Mouse (Mus musculus) bone marrow macrophage, adult 2 months (primary cell): ENCODE data around the gene Pik3r1. TPM values are rescaled to one million over a fixed set of nuclear protein-coding genes. Genes with fewer than 3 reads are reported as not detected.
A peak's percentile ranks its signal among the peaks of the same experiment; 100 is the strongest.

Experiments used
- H3K27ac ChIP-seq: 2 replicates; pipeline ENCODE4 v1.5.1; 2012; ENCODE audit warnings: low read depth, low read length; ENCODE audit not compliant: insufficient read depth
- H3K4me1 ChIP-seq: 2 replicates; pipeline ENCODE4 v1.6.1; 2012; ENCODE audit warnings: low read length; ENCODE audit not compliant: control insufficient read depth, insufficient read depth
- H3K4me3 ChIP-seq: 2 replicates; pipeline ENCODE4 v1.5.1; 2012; ENCODE audit warnings: mild to moderate bottlenecking, low read length, moderate library complexity; ENCODE audit not compliant: insufficient read depth
- CTCF ChIP-seq: IDR thresholded peaks from 2 replicates; pipeline ENCODE4 v1.5.1; 2012; ENCODE audit warnings: low read depth, mild to moderate bottlenecking, low read length, moderate library complexity
- POLR2A ChIP-seq: IDR thresholded peaks from 2 replicates; pipeline ENCODE4 v1.6.1; 2012; ENCODE audit warnings: mild to moderate bottlenecking, low read depth, low read length, borderline replicate concordance
- polyA plus RNA-seq: library from polyadenylated mRNA; stranded (reverse); fragments of >200 nt; gene quantifications from 2 replicates; pipeline ENCODE4 v1.2.4, GENCODE M21; 2012; ENCODE audit not compliant: missing spikeins, insufficient read depth, insufficient read length

The Pik3r1 gene
- polyA plus RNA-seq, 1 experiment, result 52.5 TPM

GRCm38 (mm10) chr13:101757801-101758422, 10.1 kb downstream of the Pik3r1 start:
- no peak for TF ChIP-seq POLR2A
- TF ChIP-seq CTCF, result no peak
- peaks cover 30% of the 10 kb centered on the region for H3K4me1 ChIP-seq
- H3K4me3 ChIP-seq, result no peak overlapping the region
- H3K27ac ChIP-seq, result no peak overlapping the region

GRCm38 (mm10) chr13:101755228-101755627, 12.8 kb downstream of the Pik3r1 start:
- H3K27ac ChIP-seq, result no peak overlapping the region
- TF ChIP-seq CTCF, result no peak
- no peak for TF ChIP-seq POLR2A
- H3K4me1 ChIP-seq, result peaks cover 18% of the 10 kb centered on the region
- no peak overlapping the region for H3K4me3 ChIP-seq

DNA sequence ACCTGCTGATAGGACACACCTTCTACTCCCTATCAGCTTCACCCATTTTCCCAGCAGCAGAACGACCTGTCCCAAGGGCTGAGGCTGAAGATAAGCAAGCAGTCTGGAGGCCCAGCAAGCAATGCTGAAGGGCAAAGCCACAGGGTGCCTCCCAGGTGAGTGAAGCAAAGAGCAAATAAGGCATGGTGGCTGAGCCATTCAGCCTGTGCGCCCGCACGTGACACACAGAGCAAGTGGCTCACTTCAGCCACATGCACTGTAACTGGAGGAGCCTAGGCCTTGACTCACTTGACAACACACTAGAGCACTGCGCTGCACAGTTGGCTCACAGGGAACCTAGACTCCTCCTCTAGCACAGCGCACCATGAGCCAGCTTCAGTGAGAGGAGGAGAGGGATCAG, 14.4 kb downstream of the Pik3r1 start:
- no peak for TF ChIP-seq POLR2A
- no peak for TF ChIP-seq CTCF
- Histone ChIP-seq H3K4me3 (no peak overlapping the region), H3K4me1 (peaks cover 5% of the 10 kb centered on the region), H3K27ac (no peak overlapping the region)

- Histone ChIP-seq H3K27ac (no peak overlapping the region), H3K4me1 (peaks cover 2% of the 10 kb centered on the region; the same call in 1 of the 2 replicates), H3K4me3 (no peak overlapping the region)
- TF ChIP-seq POLR2A (no peak), CTCF (no peak)
Measured at GRCm38 (mm10) chr13:101751816-101752215, 16.2 kb downstream of the Pik3r1 start.

DNA sequence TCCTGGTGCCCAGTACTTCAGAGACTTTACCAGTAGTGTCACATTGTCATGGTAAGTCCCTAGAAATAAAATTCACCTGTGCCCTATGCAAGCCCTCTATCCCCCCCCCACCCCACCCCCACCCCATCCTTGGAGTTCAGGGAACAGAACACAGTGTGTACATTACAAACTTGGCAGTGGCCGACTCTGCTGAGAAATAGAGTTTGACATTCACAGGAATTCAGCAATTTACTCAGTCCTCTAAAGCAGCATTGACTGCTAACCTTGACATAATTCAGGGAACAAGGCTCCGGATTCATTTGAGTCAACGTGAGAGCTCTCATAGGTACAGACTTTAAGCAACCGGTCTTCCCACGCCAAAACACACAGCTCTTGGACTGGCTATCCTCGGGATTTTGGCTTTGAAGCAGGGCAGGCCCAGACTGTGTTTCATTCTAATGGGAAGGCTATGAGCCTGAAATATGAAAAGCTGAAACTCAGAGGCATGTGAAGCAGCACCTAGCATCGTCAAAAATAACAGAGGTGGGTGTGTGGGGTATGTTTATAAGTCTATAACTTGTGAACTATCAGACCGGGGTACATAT, 21.9 kb downstream of the Pik3r1 start:
- H3K4me1 ChIP-seq, result peaks cover 29% of the 10 kb centered on the region
- TF ChIP-seq CTCF (no peak), POLR2A (no peak)
- H3K4me3 ChIP-seq, result no peak overlapping the region
- no peak overlapping the region for H3K27ac ChIP-seq

DNA sequence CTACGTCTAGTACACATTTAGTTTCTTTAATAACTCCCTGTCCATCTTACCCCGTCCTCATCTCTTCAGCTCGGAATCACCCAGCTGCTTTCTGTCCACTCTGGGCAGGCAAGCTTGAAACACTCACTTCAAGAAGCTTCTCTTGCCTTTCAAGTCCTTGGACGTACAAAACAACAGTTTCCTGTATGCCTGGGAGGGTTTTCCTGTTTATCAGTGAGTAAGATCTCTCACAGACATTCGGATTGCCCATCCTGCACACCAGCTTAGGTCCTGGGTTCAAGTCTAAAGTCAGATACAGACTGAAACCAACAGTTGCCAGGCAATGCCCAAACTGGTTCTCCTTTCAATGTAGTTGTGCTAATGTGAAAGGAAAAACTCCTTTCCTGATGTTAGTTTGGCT, 23.1 kb downstream of the Pik3r1 start:
- no peak overlapping the region for H3K4me3 ChIP-seq
- TF ChIP-seq POLR2A (no peak), CTCF (no peak)
- no peak overlapping the region for H3K27ac ChIP-seq
- peaks cover 36% of the 10 kb centered on the region for H3K4me1 ChIP-seq

GRCm38 (mm10) chr13:101744053-101744452, 24.0 kb downstream of the Pik3r1 start:
- TF ChIP-seq POLR2A, result no peak
- no peak for TF ChIP-seq CTCF
- Histone ChIP-seq H3K4me1 (peaks cover 44% of the 10 kb centered on the region), H3K4me3 (no peak overlapping the region), H3K27ac (no peak overlapping the region)

DNA sequence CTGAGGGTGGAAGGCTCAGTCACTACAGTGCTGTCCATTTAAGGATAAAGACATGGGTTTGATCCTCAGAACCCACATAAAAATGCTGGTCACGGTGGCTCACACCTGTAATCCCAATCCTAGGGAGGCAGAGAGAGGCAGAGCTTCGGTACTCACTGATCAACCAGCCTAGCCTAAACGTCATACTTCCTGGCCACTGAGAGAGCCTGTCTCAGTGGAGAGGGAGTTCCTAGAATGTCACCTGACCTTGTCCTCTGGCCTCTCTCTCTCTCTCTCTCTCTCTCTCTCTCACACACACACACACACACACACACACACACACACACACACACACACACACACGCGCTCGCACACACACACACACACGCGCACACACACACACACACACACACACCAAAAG, 24.8 kb downstream of the Pik3r1 start:
- Histone ChIP-seq H3K4me1 (peaks cover 48% of the 10 kb centered on the region), H3K27ac (peak overlapping the region; percentile 54), H3K4me3 (no peak overlapping the region)
- no peak for TF ChIP-seq POLR2A
- TF ChIP-seq CTCF, result no peak

- Histone ChIP-seq H3K4me3 (no peak overlapping the region), H3K27ac (peak overlapping the region; percentile 79)
- TF ChIP-seq POLR2A, result no peak
- no peak for TF ChIP-seq CTCF
Measured at GRCm38 (mm10) chr13:101742596-101742995, 25.4 kb downstream of the Pik3r1 start.

DNA sequence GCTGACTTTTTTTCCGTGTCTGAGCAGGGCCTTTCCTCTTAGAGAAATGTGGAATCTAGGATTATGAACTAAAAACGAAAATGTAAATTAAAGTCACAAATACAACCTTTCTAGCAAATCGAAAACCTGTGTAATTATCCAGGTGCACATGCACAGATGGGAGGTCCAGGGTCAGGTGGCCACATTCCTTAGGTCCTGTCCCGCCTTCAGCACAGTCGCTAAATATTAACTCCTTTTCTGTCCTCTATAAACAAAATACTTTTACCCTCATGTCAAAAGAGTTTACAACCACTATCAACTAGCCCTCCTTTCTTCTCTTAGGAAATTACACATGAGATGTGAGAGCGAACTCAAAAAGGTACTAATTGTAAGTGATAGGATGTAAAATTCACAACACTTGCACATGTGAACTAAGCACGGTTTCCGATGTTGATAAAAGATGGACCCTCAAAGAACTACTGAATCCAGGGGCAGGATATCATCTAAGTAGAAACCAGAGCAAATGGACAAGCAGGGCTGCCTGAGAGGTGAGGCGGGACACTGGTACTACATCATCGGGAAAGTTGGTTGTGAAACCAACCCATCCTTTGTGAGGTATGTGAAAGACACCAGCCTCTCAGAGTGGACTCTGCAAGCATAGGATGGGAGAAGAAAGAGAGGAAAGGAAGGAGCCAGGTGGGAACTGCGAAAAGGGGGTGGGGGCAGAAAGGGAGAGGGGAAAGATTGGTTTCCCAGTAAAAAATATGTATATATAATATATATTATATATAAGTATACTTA, 26.3 kb downstream of the Pik3r1 start:
- no peak overlapping the region for H3K27ac ChIP-seq
- TF ChIP-seq CTCF (no peak), POLR2A (no peak)
- H3K4me3 ChIP-seq, result no peak overlapping the region
- H3K4me1 ChIP-seq, result peaks cover 57% of the 10 kb centered on the region

More at GRCm38 (mm10) chr13:101742596-101742995, 25.4 kb downstream of the Pik3r1 start:
- H3K4me1 ChIP-seq, result peaks cover 50% of the 10 kb centered on the region

DNA sequence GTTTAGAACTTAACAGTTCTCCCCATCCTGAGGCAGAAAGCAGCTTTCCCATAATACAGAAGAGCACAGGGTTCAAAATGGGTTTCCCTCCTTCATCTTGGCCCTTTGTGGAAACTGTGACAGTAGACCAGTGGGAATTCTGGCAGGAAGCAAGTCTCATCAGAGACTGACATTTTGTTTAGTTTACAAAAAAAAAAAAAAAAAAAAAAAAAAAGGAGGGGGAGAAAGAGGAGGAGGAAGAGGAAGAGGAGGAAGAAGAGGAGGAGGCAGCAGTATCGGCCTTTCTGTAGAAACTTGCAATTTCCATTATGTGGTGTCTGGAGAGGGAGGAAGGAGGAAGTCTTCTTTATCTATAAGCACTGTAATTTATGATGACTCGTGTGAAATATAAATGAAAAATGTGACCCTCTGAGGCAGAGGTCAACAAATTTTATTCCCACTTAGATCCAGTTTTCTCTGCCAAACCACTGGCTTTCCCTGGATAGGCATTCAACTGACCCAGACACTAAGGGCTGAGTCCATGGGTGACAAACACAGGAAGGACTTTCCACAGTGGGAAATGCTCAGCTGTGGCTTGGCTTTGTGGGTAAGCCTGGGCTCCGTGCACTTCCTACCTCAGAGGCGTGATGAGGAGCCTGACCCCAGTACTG, 28.2 kb downstream of the Pik3r1 start:
- H3K4me1 ChIP-seq, result peaks cover 58% of the 10 kb centered on the region
- TF ChIP-seq CTCF (no peak), POLR2A (no peak)
- no peak overlapping the region for H3K4me3 ChIP-seq
- peak overlapping the region; percentile 60 for H3K27ac ChIP-seq
